Mouse (Mus musculus): ENCODE measurements around the gene Zfp933. TPM values are rescaled to one million over a fixed set of nuclear protein-coding genes. Genes with fewer than 3 reads are reported as not detected.

Zfp933 gene
- polyA plus RNA-seq (2014; fragmentation: Nextera tagmentation; extraction: Ambion mirVana) = 4.5 and 6.6 TPM in 2 replicates

GRCm38 (mm10) chr4:147847614-147848583 lies at the start of gene Zfp933:
TSS of gene Zfp933 (minus strand) at chr4:147848366.
- Histone ChIP-seq H3K4me2 (peak within 1 kb of the TSS; percentile 71), H3K4me1 (ENCODE audit: insufficient read depth) (0 out of 2 replicates have a peak, but pooled peaks cover 6% of the 10 kb centered on the region), H3K27me3 (ENCODE audit: insufficient read depth, low read length) (no peaks in the 10 kb centered on the region), H3K9me3 (ENCODE audit: low read depth, low read length) (peaks cover 3% of the 10 kb centered on the region; the same call in 1 of the 2 replicates), H3K27ac (ENCODE audit: low read depth) (no peak within 1 kb of the TSS), H3K36me3 (ENCODE audit: insufficient read depth) (0 out of 2 replicates have a peak, but pooled peaks cover 4% of the 10 kb centered on the region), H3K9ac (peak within 1 kb of the TSS; percentile 64), H3K4me3 (ENCODE audit: low read depth, low read length) (peak within 1 kb of the TSS; percentile 64)
- DNase-seq (peak; percentile 95), ATAC-seq (ENCODE audit: insufficient read depth) (peak; percentile 94)
- TF ChIP-seq CTCF (IDR thresholded peaks at IDR 0.05; ENCODE audit: low read depth) = no peak
- WGBS = 3% methylated on average over 23 of the region's 23 CpGs

GRCm38 (mm10) chr4:147897348-147897747 lies 49.2 kb upstream of the Zfp933 start:
- 83% methylated on average over 3 of the region's 3 CpGs for WGBS
- no peak for ATAC-seq (ENCODE audit: insufficient read depth)
- H3K4me3 ChIP-seq (ENCODE audit: low read depth, low read length) = no peak overlapping the region
- H3K4me1 ChIP-seq (ENCODE audit: insufficient read depth) = no peaks in the 10 kb centered on the region
- H3K27me3 ChIP-seq (ENCODE audit: insufficient read depth, low read length) = no peaks in the 10 kb centered on the region
- peaks cover 76% of the 10 kb centered on the region for H3K36me3 ChIP-seq (ENCODE audit: insufficient read depth)
- no peak for DNase-seq
- no peak overlapping the region for H3K27ac ChIP-seq (ENCODE audit: low read depth)
- no peak overlapping the region for H3K4me2 ChIP-seq
- no peak for TF ChIP-seq CTCF (IDR thresholded peaks at IDR 0.05; ENCODE audit: low read depth)
- H3K9ac ChIP-seq = no peak overlapping the region
- no peaks in the 10 kb centered on the region for H3K9me3 ChIP-seq (ENCODE audit: low read depth, low read length)

GRCm38 (mm10) chr4:147896411-147896810 lies 48.2 kb upstream of the Zfp933 start:
- no peak for DNase-seq
- H3K27ac ChIP-seq (ENCODE audit: low read depth) = no peak overlapping the region
- no peak overlapping the region for H3K4me3 ChIP-seq (ENCODE audit: low read depth, low read length)
- no peak overlapping the region for H3K9ac ChIP-seq
- 69% methylated on average over 1 of the region's 1 CpGs for WGBS
- no peak overlapping the region for H3K4me2 ChIP-seq
- no peaks in the 10 kb centered on the region for H3K9me3 ChIP-seq (ENCODE audit: low read depth, low read length)
- peaks cover 80% of the 10 kb centered on the region for H3K36me3 ChIP-seq (ENCODE audit: insufficient read depth)
- no peaks in the 10 kb centered on the region for H3K27me3 ChIP-seq (ENCODE audit: insufficient read depth, low read length)
- H3K4me1 ChIP-seq (ENCODE audit: insufficient read depth) = no peaks in the 10 kb centered on the region
- no peak for ATAC-seq (ENCODE audit: insufficient read depth)
- TF ChIP-seq CTCF (IDR thresholded peaks at IDR 0.05; ENCODE audit: low read depth) = no peak

- Histone ChIP-seq H3K4me1 (ENCODE audit: insufficient read depth) (no peaks in the 10 kb centered on the region), H3K9ac (no peak overlapping the region), H3K9me3 (ENCODE audit: low read depth, low read length) (no peaks in the 10 kb centered on the region), H3K27ac (ENCODE audit: low read depth) (no peak overlapping the region), H3K27me3 (ENCODE audit: insufficient read depth, low read length) (no peaks in the 10 kb centered on the region), H3K4me2 (no peak overlapping the region), H3K36me3 (ENCODE audit: insufficient read depth) (peaks cover 85% of the 10 kb centered on the region), H3K4me3 (ENCODE audit: low read depth, low read length) (no peak overlapping the region)
- no peak for ATAC-seq (ENCODE audit: insufficient read depth)
- WGBS = 92% methylated on average over 4 of the region's 4 CpGs
- DNase-seq = no peak
- TF ChIP-seq CTCF (IDR thresholded peaks at IDR 0.05; ENCODE audit: low read depth) = no peak
Measured at GRCm38 (mm10) chr4:147895815-147896330, 47.7 kb upstream of the Zfp933 start.

GRCm38 (mm10) chr4:147890341-147890740 lies 42.2 kb upstream of the Zfp933 start:
- no peak for DNase-seq
- Histone ChIP-seq H3K9ac (no peak overlapping the region), H3K27me3 (ENCODE audit: insufficient read depth, low read length) (no peaks in the 10 kb centered on the region), H3K27ac (ENCODE audit: low read depth) (no peak overlapping the region), H3K4me2 (no peak overlapping the region), H3K4me3 (ENCODE audit: low read depth, low read length) (no peak overlapping the region), H3K36me3 (ENCODE audit: insufficient read depth) (peaks cover 86% of the 10 kb centered on the region), H3K9me3 (ENCODE audit: low read depth, low read length) (no peaks in the 10 kb centered on the region), H3K4me1 (ENCODE audit: insufficient read depth) (no peaks in the 10 kb centered on the region)
- TF ChIP-seq CTCF (IDR thresholded peaks at IDR 0.05; ENCODE audit: low read depth) = no peak
- 89% methylated on average over 6 of the region's 6 CpGs for WGBS
- no peak for ATAC-seq (ENCODE audit: insufficient read depth)

- TF ChIP-seq CTCF (IDR thresholded peaks at IDR 0.05; ENCODE audit: low read depth) = no peak
- Histone ChIP-seq H3K4me3 (ENCODE audit: low read depth, low read length) (no peak overlapping the region), H3K27ac (ENCODE audit: low read depth) (no peak overlapping the region), H3K9ac (no peak overlapping the region), H3K36me3 (ENCODE audit: insufficient read depth) (peaks cover 88% of the 10 kb centered on the region), H3K27me3 (ENCODE audit: insufficient read depth, low read length) (no peaks in the 10 kb centered on the region), H3K4me1 (ENCODE audit: insufficient read depth) (no peaks in the 10 kb centered on the region), H3K4me2 (no peak overlapping the region), H3K9me3 (ENCODE audit: low read depth, low read length) (no peaks in the 10 kb centered on the region)
- ATAC-seq (ENCODE audit: insufficient read depth) (no peak), DNase-seq (no peak)
- WGBS = 92% methylated on average over 4 of the region's 4 CpGs
Measured at GRCm38 (mm10) chr4:147888237-147888636, 40.1 kb upstream of the Zfp933 start.

GRCm38 (mm10) chr4:147887277-147887676 lies 39.1 kb upstream of the Zfp933 start:
- Histone ChIP-seq H3K27me3 (ENCODE audit: insufficient read depth, low read length) (no peaks in the 10 kb centered on the region), H3K9me3 (ENCODE audit: low read depth, low read length) (no peaks in the 10 kb centered on the region), H3K4me1 (ENCODE audit: insufficient read depth) (no peaks in the 10 kb centered on the region), H3K4me3 (ENCODE audit: low read depth, low read length) (no peak overlapping the region), H3K4me2 (no peak overlapping the region), H3K9ac (no peak overlapping the region), H3K27ac (ENCODE audit: low read depth) (no peak overlapping the region), H3K36me3 (ENCODE audit: insufficient read depth) (peaks cover 91% of the 10 kb centered on the region)
- TF ChIP-seq CTCF (IDR thresholded peaks at IDR 0.05; ENCODE audit: low read depth) = no peak
- ATAC-seq (ENCODE audit: insufficient read depth) (no peak), DNase-seq (no peak)
- 90% methylated on average over 7 of the region's 7 CpGs for WGBS
